Mouse (Mus musculus) megakaryocyte progenitor cell, adult 5-6 weeks (primary cell): Measurements from ENCODE around the gene Nostrin. TPM values are rescaled to one million over a fixed set of nuclear protein-coding genes. Genes with fewer than 3 reads are reported as not detected.

Source experiments
- total RNA-seq, 2 experiments: library from RNA; stranded (forward) in 1 of 2; stranded (reverse) in 1 of 2; fragments of 157-497, 149-512 nt in 1 of 2; fragments of 200-1000 nt in 1 of 2; gene quantifications; 2 replicates each; pipeline versions ENCODE4 v1.2.3 to v1.2.4; 2015 to 2017

The Nostrin gene
- total RNA-seq, 2 experiments from 2014 or later, result 4.4 to 8.5 TPM

Other genes starting within 250 kb of the Nostrin start
- 79.1 and 83.7 TPM in 2 replicates for gene Spc25, start 70.4 kb downstream of the Nostrin start, total RNA-seq (2015)
- 98.5 and 109 TPM in 2 replicates for gene Spc25, start 70.4 kb downstream of the Nostrin start, total RNA-seq (2017)
- not detected in 2 replicates for gene G6pc2, start 75.3 kb downstream of the Nostrin start, total RNA-seq (2015)
- gene G6pc2, start 75.3 kb downstream of the Nostrin start, total RNA-seq (2017), result not detected in 2 replicates
- gene Abcb11, start 206.8 kb downstream of the Nostrin start, total RNA-seq (2015), result not detected in 2 replicates
- not detected in 2 replicates for gene Abcb11, start 206.8 kb downstream of the Nostrin start, total RNA-seq (2017)
- gene Dhrs9, start 244.6 kb downstream of the Nostrin start, total RNA-seq (2015), result 0.69 and 1.3 TPM in 2 replicates
- gene Dhrs9, start 244.6 kb downstream of the Nostrin start, total RNA-seq (2017), result 0.58 and 1.2 TPM in 2 replicates